Mouse (Mus musculus): ENCODE data around the gene Smpd2.

DNA sequence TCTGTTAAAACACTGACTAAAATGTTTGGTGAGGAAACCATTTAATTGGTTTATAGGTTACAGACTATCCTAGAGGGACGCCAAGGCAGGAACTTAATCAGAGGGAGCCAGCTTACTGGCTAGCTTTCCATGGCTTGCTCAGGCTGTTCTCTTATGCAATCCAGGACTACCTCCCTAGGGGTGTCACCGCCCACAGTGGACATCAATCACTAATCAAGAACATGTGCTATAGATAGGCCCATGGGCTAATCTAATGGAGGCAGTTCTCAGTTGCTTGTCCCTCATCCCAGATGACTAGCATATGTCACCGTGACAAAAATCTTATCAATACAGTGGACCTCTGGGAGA is 47.8 kb upstream of the Smpd2 start:
- TF ChIP-seq POLR2A (IDR thresholded peaks at IDR 0.05; ENCODE audit: borderline replicate concordance, extremely low read depth, low read depth, low read length) (no peak), CTCF (IDR thresholded peaks at IDR 0.05; ENCODE audit: insufficient read depth, low read length) (no peak)
